Mouse (Mus musculus) olfactory bulb, adult 2 months (tissue): ENCODE data around the gene Ttyh2.

Source experiments
- CTCF ChIP-seq: fragments of 200-500 bp; IDR thresholded peaks from 2 replicates; pipeline ENCODE4 v1.5.1; 2012; ENCODE audit warnings: low read depth, mild to moderate bottlenecking, low read length, moderate library complexity; ENCODE audit not compliant: insufficient read depth
- POLR2A ChIP-seq: fragments of 200-500 bp; IDR thresholded peaks from 2 replicates; pipeline ENCODE4 v1.6.1; 2012; ENCODE audit warnings: mild to moderate bottlenecking, low read depth, low read length, moderate library complexity; ENCODE audit not compliant: insufficient read depth

- TF ChIP-seq CTCF (no peak), POLR2A (no peak)
These were observed 36.2 kb downstream of the Ttyh2 start for GRCm38 (mm10) chr11:114711393-114711792.
